Mouse (Mus musculus): ENCODE data around the gene Ube2s.

Gene Ube2s

DNA sequence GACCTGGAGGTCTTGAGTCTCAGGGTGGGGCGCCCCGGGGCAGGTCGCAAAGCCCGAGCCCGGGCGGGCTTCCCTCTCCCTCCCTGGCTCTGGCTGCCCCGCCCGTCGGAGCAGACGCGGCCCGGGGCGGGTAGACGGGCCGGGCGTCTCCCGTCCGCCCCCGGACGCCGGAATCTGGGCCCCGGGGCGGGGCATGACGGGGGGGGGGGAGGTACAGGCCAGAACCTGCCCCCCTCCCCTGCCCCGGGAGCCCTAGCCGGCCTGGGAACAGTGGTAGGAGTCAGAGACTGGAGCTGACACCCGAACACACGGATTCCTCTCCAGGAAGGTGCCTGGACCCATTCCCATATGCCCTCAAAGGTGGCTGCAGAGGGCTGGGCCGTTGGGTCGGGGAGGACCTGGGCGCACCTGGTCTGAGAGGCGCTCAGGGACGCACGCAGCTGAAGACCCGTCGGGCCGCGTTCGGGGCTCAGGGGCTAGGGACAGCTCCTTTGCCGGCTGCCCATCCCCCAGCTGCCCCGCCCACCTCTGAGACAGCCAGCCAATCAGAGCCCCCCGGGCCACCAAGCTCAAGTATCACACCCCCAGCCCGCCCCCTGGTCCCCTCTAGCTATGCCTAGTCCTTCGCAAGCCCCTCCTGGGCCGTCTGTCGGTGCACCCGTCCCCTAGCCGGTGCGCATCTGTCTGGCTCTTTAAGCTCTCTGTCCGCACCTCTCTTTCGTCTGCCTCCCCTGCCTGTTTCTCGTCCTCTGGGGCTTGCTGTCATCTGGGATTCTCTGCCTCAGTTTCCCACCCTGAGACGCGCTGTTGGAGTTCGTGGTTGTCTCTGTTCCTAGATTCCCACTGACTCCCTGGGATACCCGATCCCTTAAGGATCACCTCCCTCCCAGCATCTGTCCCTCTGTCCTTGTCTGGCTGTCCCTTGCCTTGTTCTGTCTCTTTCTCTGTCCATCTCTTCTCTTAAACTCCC is 35.2 kb downstream of the Ube2s start:
- peak; percentile 74 to 78 for DNase-seq

GRCm38 (mm10) chr7:4776131-4776530 is 36.3 kb downstream of the Ube2s start:
- DNase-seq = no peak

DNA sequence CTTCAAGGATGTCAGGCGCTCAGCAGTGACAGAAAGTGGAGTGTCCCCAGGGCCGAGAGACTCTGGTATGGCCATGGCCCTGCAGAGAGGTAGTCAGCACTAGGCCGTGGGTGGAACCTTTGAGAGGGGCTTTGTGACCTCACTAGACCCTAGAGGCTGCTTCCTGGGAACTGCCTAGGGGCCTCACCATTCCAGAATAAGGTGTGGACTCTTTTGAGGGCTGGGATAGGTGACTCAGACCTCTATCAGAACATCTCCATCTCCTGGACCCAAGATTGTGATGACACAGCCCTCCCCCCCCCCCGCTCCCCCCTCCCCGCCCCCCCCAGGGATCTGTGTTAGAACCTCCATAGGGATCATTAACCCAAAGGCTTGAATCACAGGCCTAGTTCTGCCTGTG is 41.2 kb downstream of the Ube2s start, which contains the start of gene Fam71e2:
Gene Fam71e2 (minus strand): TSS at position 101 of the 400 bp plus-strand sequence.
- DNase-seq = no peak

GRCm38 (mm10) chr7:4764946-4765710 is 47.3 kb downstream of the Ube2s start:
- DNase-seq = no peak

GRCm38 (mm10) chr7:4759670-4760069 is 52.7 kb downstream of the Ube2s start:
- DNase-seq = no peak

DNA sequence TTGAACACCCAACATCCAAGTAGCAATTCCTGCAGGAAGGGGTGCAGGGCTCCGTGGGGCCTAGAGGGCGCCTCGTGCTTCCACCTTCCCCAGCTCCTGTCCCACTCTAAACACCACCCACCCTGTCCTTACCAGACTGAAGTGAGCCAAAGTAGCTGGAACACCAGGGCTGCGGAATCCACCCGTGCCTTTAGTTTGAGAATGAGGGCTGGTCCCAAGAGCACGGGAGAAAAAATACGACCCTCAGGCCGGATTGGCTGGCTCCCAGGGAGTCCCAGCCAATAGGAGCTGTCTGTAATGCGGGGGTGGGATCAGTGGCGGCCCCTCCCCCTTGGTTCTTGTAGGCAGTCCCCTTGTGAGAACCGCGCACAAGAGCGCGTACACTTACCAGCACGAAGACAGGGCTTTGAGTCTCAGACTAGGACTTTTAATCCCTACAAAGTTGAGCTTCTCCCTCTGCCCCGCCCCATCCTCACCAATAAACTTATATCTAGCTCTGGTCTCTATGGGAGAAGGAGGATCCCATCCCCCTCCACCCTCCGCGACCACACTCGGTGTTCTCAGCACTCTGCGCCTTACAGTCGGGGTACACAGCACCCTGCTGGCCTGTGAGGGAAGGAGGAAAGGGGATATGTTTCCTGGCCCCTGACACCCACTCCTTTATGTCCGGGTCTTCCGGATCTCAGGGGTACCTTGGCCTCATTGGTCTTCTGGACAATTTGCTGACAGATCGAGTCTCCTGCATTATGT is 59.4 kb downstream of the Ube2s start, which contains the start of gene Cox6b2:
Gene Cox6b2 (minus strand): TSS at position 274 of the 750 bp plus-strand sequence.
- DNase-seq = peak; percentile 88 to 89

DNA sequence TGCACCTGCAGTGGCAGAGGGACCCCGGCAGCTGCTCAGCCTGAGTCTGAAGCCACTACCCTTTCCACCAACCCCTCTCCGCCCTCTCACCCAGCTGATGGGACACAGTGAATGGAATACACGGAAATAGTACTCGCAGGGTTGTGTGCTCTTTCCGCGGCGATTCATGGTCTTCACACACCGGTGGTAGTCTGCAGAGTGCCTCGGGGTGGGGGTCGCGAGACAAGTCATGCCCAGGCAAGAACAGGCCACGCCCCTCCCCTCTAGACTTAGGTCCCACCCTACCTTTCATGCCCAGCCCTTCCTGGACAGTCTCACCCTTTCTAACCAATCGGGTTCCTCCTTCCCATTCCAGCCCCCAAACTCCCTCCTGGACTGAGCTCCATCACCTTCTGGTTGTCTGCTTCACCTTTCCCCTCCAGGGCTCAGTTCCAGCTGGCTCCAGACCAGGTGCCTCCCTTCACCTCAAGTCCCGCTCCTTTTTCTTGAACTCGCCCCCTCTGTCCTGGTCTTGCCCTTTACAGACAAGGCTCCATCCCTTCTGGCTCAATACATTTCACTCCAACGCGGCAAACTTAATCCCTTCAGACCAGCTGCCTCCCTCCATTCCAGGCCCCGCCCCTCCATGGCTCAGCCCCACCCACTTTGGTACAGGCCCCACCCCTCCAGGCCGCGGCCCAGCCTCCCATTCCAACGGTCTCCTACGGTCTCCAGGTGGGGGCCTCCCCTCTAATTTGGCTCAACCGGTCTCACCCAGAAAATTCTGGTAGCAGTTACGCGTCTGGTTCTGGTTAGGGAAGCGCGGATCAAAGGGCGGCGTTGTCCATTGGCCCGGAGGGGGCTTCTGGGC is 60.2 kb downstream of the Ube2s start:
- peak; percentile 67 to 69 for DNase-seq

DNA sequence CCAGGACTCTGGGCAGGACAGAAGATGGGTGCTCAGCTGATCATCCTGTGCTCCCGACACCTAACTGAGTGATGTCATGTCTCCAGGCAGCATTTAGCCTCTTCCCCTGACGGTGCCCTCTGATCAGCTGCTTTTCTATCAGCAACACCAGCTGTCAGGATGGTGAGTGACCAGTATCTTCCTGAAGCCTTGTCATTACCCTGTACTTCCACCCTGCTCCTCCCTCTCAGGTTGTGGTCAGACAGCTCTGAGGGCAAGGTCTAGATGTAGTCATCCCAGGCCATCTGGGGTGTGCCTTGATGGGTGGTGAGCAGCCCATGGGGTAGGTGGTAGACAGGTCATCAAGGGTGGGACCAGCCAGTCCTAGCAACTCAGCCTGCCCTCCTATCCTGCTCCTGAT is 63.2 kb downstream of the Ube2s start:
- no peak for DNase-seq

- no peak for DNase-seq
Observed at GRCm38 (mm10) chr7:4748321-4748720, 64.1 kb downstream of the Ube2s start.

- DNase-seq = no peak
Observed at GRCm38 (mm10) chr7:4747156-4747899, 65.1 kb downstream of the Ube2s start.

DNA sequence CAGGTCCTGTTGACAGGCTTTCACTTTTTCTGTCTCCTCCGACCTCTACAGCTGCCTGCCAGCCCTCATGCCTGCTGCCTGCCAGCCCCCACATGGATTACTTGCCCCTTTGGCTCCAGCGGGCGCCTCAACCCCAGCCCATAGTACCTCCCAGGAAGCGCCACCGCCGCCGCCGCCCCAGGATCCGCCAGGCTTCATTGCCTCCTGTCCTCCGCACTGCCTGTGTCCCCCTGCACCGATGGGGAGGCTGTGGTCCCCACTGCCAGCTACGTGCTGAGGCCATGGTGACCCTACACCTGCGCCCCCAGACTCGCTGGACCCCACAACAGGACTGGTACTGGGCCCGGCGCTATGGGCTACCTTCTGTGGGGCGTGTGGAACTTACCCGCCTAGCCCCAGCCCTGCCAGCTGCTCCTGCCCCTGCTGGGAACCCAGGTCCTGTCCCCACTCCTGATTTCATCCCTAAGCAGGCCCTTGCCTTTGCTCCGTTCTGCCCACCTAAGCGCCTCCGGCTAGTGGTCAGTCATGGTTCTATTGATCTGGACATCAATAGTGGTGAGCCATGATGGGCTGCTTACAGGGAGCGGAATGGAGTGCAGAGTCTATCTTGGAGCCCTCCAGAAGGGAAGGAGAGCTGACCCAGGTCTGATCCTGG is 65.9 kb downstream of the Ube2s start:
- no peak for DNase-seq

DNA sequence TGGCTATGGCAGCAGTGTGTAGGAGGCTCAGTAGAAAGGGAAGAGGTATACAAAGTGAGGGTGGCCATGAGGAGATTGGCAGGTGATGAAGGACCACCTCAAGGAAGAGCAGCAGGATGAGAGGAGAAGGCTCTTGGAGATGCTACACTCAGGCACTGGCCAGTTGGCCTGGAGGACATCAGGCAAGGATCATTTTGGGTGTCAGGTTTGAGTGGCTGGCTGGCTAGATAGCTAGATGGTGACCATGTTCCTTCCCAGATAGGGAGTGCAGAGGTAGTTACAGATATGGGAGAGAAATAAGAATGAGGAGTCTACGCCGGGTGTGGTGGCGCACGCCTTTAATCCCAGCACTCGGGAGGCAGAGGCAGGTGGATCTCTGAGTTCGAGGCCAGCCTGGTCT is 67.5 kb downstream of the Ube2s start:
- DNase-seq = no peak
